Mouse (Mus musculus) testis, adult 2 months (tissue): ENCODE measurements around the gene Abt1. TPM values are rescaled to one million over a fixed set of nuclear protein-coding genes. Genes with fewer than 3 reads are reported as not detected.

ENCODE experiments used
- H3K27ac ChIP-seq: fragments of 200-500 bp; 2 replicates; pipeline ENCODE4 v1.5.1; 2012; ENCODE audit warnings: low read depth, low read length; ENCODE audit not compliant: control insufficient read depth, insufficient read depth
- H3K27me3 ChIP-seq: fragments of 200-500 bp; 2 replicates; pipeline ENCODE4 v1.6.1; 2012; ENCODE audit warnings: mild to moderate bottlenecking, low read length, moderate library complexity; ENCODE audit not compliant: control insufficient read depth, insufficient read depth
- H3K36me3 ChIP-seq: fragments of 200-500 bp; 2 replicates; pipeline ENCODE4 v1.6.1; 2012; ENCODE audit warnings: mild to moderate bottlenecking, low read length; ENCODE audit not compliant: control insufficient read depth, insufficient read depth
- H3K4me1 ChIP-seq: fragments of 200-500 bp; 2 replicates; pipeline ENCODE4 v1.6.1; 2012; ENCODE audit warnings: low read length; ENCODE audit not compliant: control insufficient read depth, insufficient read depth
- H3K4me3 ChIP-seq: fragments of 200-500 bp; 2 replicates; pipeline ENCODE4 v1.5.1; 2012; ENCODE audit warnings: low read depth, mild to moderate bottlenecking, low read length, moderate library complexity, mixed read lengths; ENCODE audit not compliant: control insufficient read depth
- CTCF ChIP-seq: fragments of 200-500 bp; IDR thresholded peaks from 2 replicates; pipeline ENCODE4 v1.5.1; 2012; ENCODE audit warnings: low read depth, mild to moderate bottlenecking, inconsistent platforms, low read length, moderate library complexity; ENCODE audit not compliant: control insufficient read depth, insufficient read depth, insufficient replicate concordance
- POLR2A ChIP-seq: fragments of 200-500 bp; IDR thresholded peaks from 2 replicates; pipeline ENCODE4 v1.6.1; 2012; ENCODE audit warnings: low read depth, mild to moderate bottlenecking, inconsistent platforms, low read length, moderate library complexity; ENCODE audit not compliant: control insufficient read depth
- polyA plus RNA-seq: library from polyadenylated mRNA; depleted of rRNA; stranded (reverse); fragments of >200 nt; gene quantifications from 2 replicates; pipeline ENCODE4 v1.2.3, GENCODE M21; 2012; rRNA removed

Abt1 gene
- polyA plus RNA-seq, result 2.0 TPM in 2 replicates

GRCm38 (mm10) chr13:23423286-23424051 is at the start of gene Abt1:
Gene Abt1, minus strand, starts transcription at chr13:23423866.
- peak within 1 kb of the TSS; percentile 99 for H3K4me3 ChIP-seq
- no peaks in the 10 kb centered on the region for H3K36me3 ChIP-seq
- peak within 1 kb of the TSS; percentile 80 for H3K27ac ChIP-seq
- TF ChIP-seq POLR2A (peak; percentile 85), CTCF (no peak)
- peaks cover 2% of the 10 kb centered on the region for H3K4me1 ChIP-seq
- H3K27me3 ChIP-seq, result no peaks in the 10 kb centered on the region

DNA sequence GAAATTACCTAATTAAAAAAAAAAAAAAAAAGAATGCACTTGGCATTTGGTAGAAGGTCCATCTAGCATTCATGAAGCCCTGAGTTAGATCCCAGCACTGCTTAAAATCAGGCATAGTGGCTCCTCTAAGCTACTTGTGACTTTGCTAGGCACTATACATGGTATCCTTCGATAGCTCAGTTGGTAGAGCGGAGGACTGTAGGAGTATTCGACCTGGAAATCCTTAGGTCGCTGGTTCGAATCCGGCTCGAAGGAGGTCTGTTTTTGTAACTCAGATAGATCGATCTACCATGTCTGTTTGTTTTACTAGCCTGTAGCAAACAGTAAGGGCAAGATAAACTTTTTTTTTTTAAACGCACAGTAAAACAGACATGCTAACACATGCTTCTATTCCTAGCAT is 43.2 kb upstream of the Abt1 start:
- H3K4me1 ChIP-seq, result peaks cover 5% of the 10 kb centered on the region
- no peaks in the 10 kb centered on the region for H3K36me3 ChIP-seq
- no peak overlapping the region for H3K4me3 ChIP-seq

GRCm38 (mm10) chr13:23466306-23466705 is 42.6 kb upstream of the Abt1 start:
- Histone ChIP-seq H3K4me3 (no peak overlapping the region), H3K4me1 (peaks cover 5% of the 10 kb centered on the region), H3K36me3 (no peaks in the 10 kb centered on the region), H3K27me3 (no peaks in the 10 kb centered on the region), H3K27ac (no peak overlapping the region)
- TF ChIP-seq CTCF, result no peak
- TF ChIP-seq POLR2A, result no peak

More for the DNA sequence above, 43.2 kb upstream of the Abt1 start:
- H3K27me3 ChIP-seq, result no peaks in the 10 kb centered on the region
- TF ChIP-seq CTCF (no peak), POLR2A (no peak)
- H3K27ac ChIP-seq, result no peak overlapping the region

DNA sequence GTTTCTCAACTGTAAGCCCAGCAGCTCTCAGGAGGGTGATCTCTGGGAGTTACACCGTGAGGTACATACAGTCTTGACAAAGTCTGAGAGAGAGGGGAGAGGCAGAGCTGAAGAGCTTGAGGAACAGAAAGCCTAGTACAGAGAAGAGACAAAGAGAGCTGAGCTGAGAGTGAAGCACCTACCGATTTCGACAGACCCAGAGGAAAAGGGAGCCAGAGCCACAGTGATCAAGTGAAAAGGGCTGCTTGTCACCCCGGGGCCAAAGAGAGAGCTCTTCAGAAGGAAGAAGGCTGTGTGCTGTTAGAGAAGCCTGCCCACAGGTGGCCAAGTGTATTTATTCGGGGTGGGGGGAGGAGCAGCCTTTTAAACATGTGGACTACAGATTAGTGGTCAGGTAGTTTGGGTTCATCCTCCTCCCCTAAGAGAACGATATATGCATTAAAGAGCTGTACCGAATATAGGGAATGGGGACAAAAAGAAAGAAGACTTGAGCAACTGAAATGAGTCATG is 42.0 kb upstream of the Abt1 start, which contains the start of gene Btn1a1:
Gene Btn1a1, minus strand, starts transcription at position 302 of the 510 bp plus-strand sequence.
- no peaks in the 10 kb centered on the region for H3K36me3 ChIP-seq
- no peak within 1 kb of the TSS for H3K4me3 ChIP-seq
- peaks cover 5% of the 10 kb centered on the region for H3K4me1 ChIP-seq
- TF ChIP-seq POLR2A (no peak), CTCF (no peak)
- no peaks in the 10 kb centered on the region for H3K27me3 ChIP-seq
- no peak within 1 kb of the TSS for H3K27ac ChIP-seq

DNA sequence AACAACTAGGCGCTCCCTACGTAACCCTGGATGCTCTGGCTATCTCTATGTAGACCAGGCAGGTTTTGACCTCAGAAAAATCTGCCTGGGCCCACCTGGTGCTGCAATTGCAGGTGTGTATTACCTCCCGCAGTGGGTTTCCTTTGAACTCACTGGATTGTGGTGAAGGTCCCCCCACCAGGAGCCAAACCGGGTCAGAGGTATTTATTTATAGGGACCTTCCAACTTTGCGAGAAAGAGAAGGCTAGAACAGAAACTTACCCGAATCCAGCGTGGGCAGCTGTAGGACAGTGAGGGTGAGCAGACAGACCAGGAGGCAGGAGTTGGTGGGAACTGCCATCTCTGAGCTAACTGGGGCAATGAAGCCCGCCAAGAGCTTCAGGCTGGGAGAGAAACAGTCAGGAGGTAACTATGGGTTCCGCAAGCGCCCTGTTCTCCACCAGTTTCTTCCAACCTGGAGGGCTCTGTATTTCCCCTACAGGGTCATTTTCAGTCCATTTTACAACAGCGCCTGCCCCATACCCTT is 41.2 kb upstream of the Abt1 start:
- TF ChIP-seq POLR2A, result no peak
- Histone ChIP-seq H3K27me3 (no peaks in the 10 kb centered on the region), H3K4me1 (peaks cover 5% of the 10 kb centered on the region), H3K27ac (no peak overlapping the region), H3K4me3 (no peak overlapping the region), H3K36me3 (no peaks in the 10 kb centered on the region)

- peak overlapping the region; percentile 69 for H3K4me3 ChIP-seq
- H3K27ac ChIP-seq, result no peak overlapping the region
- no peak for TF ChIP-seq CTCF
- TF ChIP-seq POLR2A, result no peak
- H3K27me3 ChIP-seq, result no peaks in the 10 kb centered on the region
- H3K4me1 ChIP-seq, result peaks cover 5% of the 10 kb centered on the region
- no peaks in the 10 kb centered on the region for H3K36me3 ChIP-seq
Measured at GRCm38 (mm10) chr13:23464224-23464637, 40.6 kb upstream of the Abt1 start.

GRCm38 (mm10) chr13:23463381-23464223 is 39.9 kb upstream of the Abt1 start:
- peaks cover 5% of the 10 kb centered on the region for H3K4me1 ChIP-seq
- TF ChIP-seq POLR2A (no peak), CTCF (no peak)
- no peaks in the 10 kb centered on the region for H3K36me3 ChIP-seq
- H3K27ac ChIP-seq, result no peak overlapping the region
- no peaks in the 10 kb centered on the region for H3K27me3 ChIP-seq
- peak overlapping the region; percentile 69 for H3K4me3 ChIP-seq
